Mouse (Mus musculus): ENCODE data around the gene Mcf2l. TPM values are rescaled to one million over a fixed set of nuclear protein-coding genes. Genes with fewer than 3 reads are reported as not detected.
A peak's percentile ranks its signal among the peaks of the same experiment; 100 is the strongest.

The Mcf2l gene
- polyA plus RNA-seq, 1 experiment from 2014 or later: 163 TPM

- Histone ChIP-seq H3K4me1 (replicated peaks; ENCODE audit: control insufficient read depth, insufficient read depth, low read length) (no peaks in the 10 kb centered on the region), H3K27me3 (replicated peaks; ENCODE audit: control insufficient read depth, insufficient read depth, low read length) (no peaks in the 10 kb centered on the region), H3K36me3 (ENCODE audit: control insufficient read depth, insufficient read depth) (peaks cover 83% of the 10 kb centered on the region), H3K9ac (replicated peaks; ENCODE audit: low read depth, low read length) (no peak overlapping the region), H3K4me2 (ENCODE audit: low read length) (no peak overlapping the region), H3K9me3 (ENCODE audit: control insufficient read depth, low read length) (no peaks in the 10 kb centered on the region), H3K27ac (ENCODE audit: low read length) (no peak overlapping the region), H3K4me3 (replicated peaks; ENCODE audit: low read length) (no peak overlapping the region)
- WGBS: 84% methylated on average over 4 of the region's 4 CpGs
- no peak for ATAC-seq
These were observed 136.7 kb downstream of the Mcf2l start for GRCm38 (mm10) chr8:13010313-13010712.

GRCm38 (mm10) chr8:13019560-13019959, 146.0 kb downstream of the Mcf2l start:
- Histone ChIP-seq H3K4me1 (replicated peaks; ENCODE audit: control insufficient read depth, insufficient read depth, low read length) (no peaks in the 10 kb centered on the region), H3K27ac (ENCODE audit: low read length) (no peak overlapping the region), H3K9ac (replicated peaks; ENCODE audit: low read depth, low read length) (no peak overlapping the region), H3K4me2 (ENCODE audit: low read length) (no peak overlapping the region), H3K4me3 (replicated peaks; ENCODE audit: low read length) (no peak overlapping the region), H3K27me3 (replicated peaks; ENCODE audit: control insufficient read depth, insufficient read depth, low read length) (no peaks in the 10 kb centered on the region), H3K9me3 (ENCODE audit: control insufficient read depth, low read length) (no peaks in the 10 kb centered on the region), H3K36me3 (ENCODE audit: control insufficient read depth, insufficient read depth) (peaks cover 37% of the 10 kb centered on the region)
- 71% methylated on average over 4 of the region's 4 CpGs for WGBS
- no peak for ATAC-seq

- 91% methylated on average over 8 of the region's 8 CpGs for WGBS
- no peaks in the 10 kb centered on the region for H3K9me3 ChIP-seq (ENCODE audit: control insufficient read depth, low read length)
- no peak overlapping the region for H3K4me2 ChIP-seq (ENCODE audit: low read length)
- H3K9ac ChIP-seq (replicated peaks; ENCODE audit: low read depth, low read length): no peak overlapping the region
- ATAC-seq: no peak
- H3K36me3 ChIP-seq (ENCODE audit: control insufficient read depth, insufficient read depth): peaks cover 25% of the 10 kb centered on the region
- no peaks in the 10 kb centered on the region for H3K27me3 ChIP-seq (replicated peaks; ENCODE audit: control insufficient read depth, insufficient read depth, low read length)
- no peak overlapping the region for H3K27ac ChIP-seq (ENCODE audit: low read length)
- H3K4me1 ChIP-seq (replicated peaks; ENCODE audit: control insufficient read depth, insufficient read depth, low read length): no peaks in the 10 kb centered on the region
- no peak overlapping the region for H3K4me3 ChIP-seq (replicated peaks; ENCODE audit: low read length)
These were observed 148.2 kb downstream of the Mcf2l start for GRCm38 (mm10) chr8:13021830-13022229.

GRCm38 (mm10) chr8:13025487-13026224, 152.1 kb downstream of the Mcf2l start, which contains the start of gene F7:
Gene F7 (plus strand): TSS chr8:13026034.
- H3K36me3 ChIP-seq (ENCODE audit: control insufficient read depth, insufficient read depth): peaks cover 1% of the 10 kb centered on the region; the same call in 1 of the 2 replicates
- H3K4me2 ChIP-seq (ENCODE audit: low read length): no peak within 1 kb of the TSS
- H3K27me3 ChIP-seq (replicated peaks; ENCODE audit: control insufficient read depth, insufficient read depth, low read length): no peaks in the 10 kb centered on the region
- H3K27ac ChIP-seq (ENCODE audit: low read length): no peak within 1 kb of the TSS
- H3K4me3 ChIP-seq (replicated peaks; ENCODE audit: low read length): no peak within 1 kb of the TSS
- WGBS: 73% methylated on average over 10 of the region's 10 CpGs
- H3K9me3 ChIP-seq (ENCODE audit: control insufficient read depth, low read length): no peaks in the 10 kb centered on the region
- no peaks in the 10 kb centered on the region for H3K4me1 ChIP-seq (replicated peaks; ENCODE audit: control insufficient read depth, insufficient read depth, low read length)
- H3K9ac ChIP-seq (replicated peaks; ENCODE audit: low read depth, low read length): no peak within 1 kb of the TSS
- no peak for ATAC-seq

GRCm38 (mm10) chr8:13027615-13028014, 154.0 kb downstream of the Mcf2l start:
- H3K9ac ChIP-seq (replicated peaks; ENCODE audit: low read depth, low read length): no peak overlapping the region
- H3K4me3 ChIP-seq (replicated peaks; ENCODE audit: low read length): no peak overlapping the region
- no peak for ATAC-seq
- no peak overlapping the region for H3K4me2 ChIP-seq (ENCODE audit: low read length)
- no peaks in the 10 kb centered on the region for H3K9me3 ChIP-seq (ENCODE audit: control insufficient read depth, low read length)
- WGBS: 90% methylated on average over 5 of the region's 5 CpGs
- H3K4me1 ChIP-seq (replicated peaks; ENCODE audit: control insufficient read depth, insufficient read depth, low read length): no peaks in the 10 kb centered on the region
- no peak overlapping the region for H3K27ac ChIP-seq (ENCODE audit: low read length)
- no peaks in the 10 kb centered on the region for H3K36me3 ChIP-seq (ENCODE audit: control insufficient read depth, insufficient read depth)
- H3K27me3 ChIP-seq (replicated peaks; ENCODE audit: control insufficient read depth, insufficient read depth, low read length): no peaks in the 10 kb centered on the region

- H3K4me2 ChIP-seq (ENCODE audit: low read length): no peak overlapping the region
- WGBS: 75% methylated on average over 5 of the region's 5 CpGs
- H3K36me3 ChIP-seq (ENCODE audit: control insufficient read depth, insufficient read depth): no peaks in the 10 kb centered on the region
- no peaks in the 10 kb centered on the region for H3K9me3 ChIP-seq (ENCODE audit: control insufficient read depth, low read length)
- no peak overlapping the region for H3K27ac ChIP-seq (ENCODE audit: low read length)
- H3K9ac ChIP-seq (replicated peaks; ENCODE audit: low read depth, low read length): no peak overlapping the region
- no peaks in the 10 kb centered on the region for H3K27me3 ChIP-seq (replicated peaks; ENCODE audit: control insufficient read depth, insufficient read depth, low read length)
- H3K4me1 ChIP-seq (replicated peaks; ENCODE audit: control insufficient read depth, insufficient read depth, low read length): no peaks in the 10 kb centered on the region
- no peak overlapping the region for H3K4me3 ChIP-seq (replicated peaks; ENCODE audit: low read length)
- no peak for ATAC-seq
These were observed 154.9 kb downstream of the Mcf2l start for GRCm38 (mm10) chr8:13028482-13028881.

- Histone ChIP-seq H3K9me3 (ENCODE audit: control insufficient read depth, low read length) (no peaks in the 10 kb centered on the region), H3K4me2 (ENCODE audit: low read length) (no peak overlapping the region), H3K27ac (ENCODE audit: low read length) (no peak overlapping the region), H3K27me3 (replicated peaks; ENCODE audit: control insufficient read depth, insufficient read depth, low read length) (no peaks in the 10 kb centered on the region), H3K4me1 (replicated peaks; ENCODE audit: control insufficient read depth, insufficient read depth, low read length) (peaks cover 5% of the 10 kb centered on the region; the same call in 1 of the 2 replicates), H3K9ac (replicated peaks; ENCODE audit: low read depth, low read length) (no peak overlapping the region), H3K4me3 (replicated peaks; ENCODE audit: low read length) (no peak overlapping the region), H3K36me3 (ENCODE audit: control insufficient read depth, insufficient read depth) (no peaks in the 10 kb centered on the region)
- 67% methylated on average over 10 of the region's 10 CpGs for WGBS
- peak; percentile 69 for ATAC-seq
These were observed 162.8 kb downstream of the Mcf2l start for GRCm38 (mm10) chr8:13036346-13036812.

- Histone ChIP-seq H3K9me3 (ENCODE audit: control insufficient read depth, low read length) (no peaks in the 10 kb centered on the region), H3K4me2 (ENCODE audit: low read length) (no peak within 1 kb of the TSS), H3K4me1 (replicated peaks; ENCODE audit: control insufficient read depth, insufficient read depth, low read length) (peaks cover 5% of the 10 kb centered on the region; the same call in 1 of the 2 replicates), H3K36me3 (ENCODE audit: control insufficient read depth, insufficient read depth) (no peaks in the 10 kb centered on the region), H3K9ac (replicated peaks; ENCODE audit: low read depth, low read length) (no peak within 1 kb of the TSS), H3K4me3 (replicated peaks; ENCODE audit: low read length) (no peak within 1 kb of the TSS), H3K27me3 (replicated peaks; ENCODE audit: control insufficient read depth, insufficient read depth, low read length) (no peaks in the 10 kb centered on the region), H3K27ac (ENCODE audit: low read length) (no peak within 1 kb of the TSS)
- 79% methylated on average over 7 of the region's 7 CpGs for WGBS
- ATAC-seq: peak; percentile 18; the same call in 1 of the 2 replicates
These were observed 163.4 kb downstream of the Mcf2l start, which contains the start of gene F10 for GRCm38 (mm10) chr8:13037015-13037414. Gene F10 (plus strand): TSS chr8:13037308.

- no peaks in the 10 kb centered on the region for H3K27me3 ChIP-seq (replicated peaks; ENCODE audit: control insufficient read depth, insufficient read depth, low read length)
- no peak overlapping the region for H3K27ac ChIP-seq (ENCODE audit: low read length)
- no peak overlapping the region for H3K4me2 ChIP-seq (ENCODE audit: low read length)
- no peaks in the 10 kb centered on the region for H3K36me3 ChIP-seq (ENCODE audit: control insufficient read depth, insufficient read depth)
- no peaks in the 10 kb centered on the region for H3K9me3 ChIP-seq (ENCODE audit: control insufficient read depth, low read length)
- WGBS: 56% methylated on average over 5 of the region's 5 CpGs
- H3K4me1 ChIP-seq (replicated peaks; ENCODE audit: control insufficient read depth, insufficient read depth, low read length): peaks cover 5% of the 10 kb centered on the region; the same call in 1 of the 2 replicates
- no peak overlapping the region for H3K9ac ChIP-seq (replicated peaks; ENCODE audit: low read depth, low read length)
- no peak for ATAC-seq
- no peak overlapping the region for H3K4me3 ChIP-seq (replicated peaks; ENCODE audit: low read length)
These were observed 164.0 kb downstream of the Mcf2l start for GRCm38 (mm10) chr8:13037569-13037968.

Data from forebrain, embryonic 16.5 days (tissue).